Mouse (Mus musculus): Measurements from ENCODE around the gene Kcnn4. TPM values are rescaled to one million over a fixed set of nuclear protein-coding genes. Genes with fewer than 3 reads are reported as not detected.

Kcnn4 gene
- polyA plus RNA-seq, 1 experiment from 2014 or later, result 4.1 TPM

DNA sequence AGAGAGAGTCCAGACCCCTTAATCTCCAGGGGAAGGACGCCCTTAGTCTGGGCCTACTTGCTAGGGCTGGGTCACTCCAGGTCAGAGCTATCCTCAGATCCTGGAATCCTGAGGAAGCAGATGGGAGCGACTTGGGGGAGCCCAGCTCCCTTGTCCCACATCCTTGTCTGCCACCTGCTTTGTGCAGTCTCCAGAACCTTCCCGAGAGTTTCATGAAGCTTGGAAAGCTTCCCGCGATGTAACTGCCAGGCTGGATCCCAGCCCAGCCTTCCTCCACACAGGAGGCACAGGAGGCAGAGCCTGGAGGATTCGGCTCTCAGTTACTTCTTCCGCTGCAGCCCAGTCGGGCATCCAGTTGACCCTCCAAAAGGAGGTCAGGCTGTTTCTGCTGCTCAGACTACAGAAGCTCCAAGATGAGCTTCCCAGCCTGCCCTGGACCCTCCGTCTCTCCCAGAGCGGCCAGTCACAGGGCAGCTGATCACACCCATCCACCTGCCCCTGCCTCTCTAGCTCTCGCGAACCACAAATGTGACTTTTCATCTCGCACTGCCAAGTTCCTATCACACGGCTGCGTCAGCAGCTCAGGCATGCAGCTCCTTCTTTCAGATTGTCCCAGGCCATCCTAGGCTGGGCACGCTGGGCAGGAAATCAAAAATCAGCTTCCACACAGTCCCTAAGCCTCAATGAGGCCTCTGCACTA, 59.5 kb downstream of the Kcnn4 start:
- no peaks in the 10 kb centered on the region for H3K27me3 ChIP-seq (ENCODE audit: control insufficient read depth, insufficient read depth, low read length)
- no peak overlapping the region for H3K4me2 ChIP-seq (ENCODE audit: low read depth, low read length, severe bottlenecking)
- 79% methylated on average over 16 of the region's 16 CpGs for WGBS
- H3K27ac ChIP-seq (ENCODE audit: low read depth, low read length), result no peak overlapping the region
- H3K4me3 ChIP-seq (ENCODE audit: low read depth, low read length), result no peak overlapping the region
- H3K9me3 ChIP-seq (ENCODE audit: control insufficient read depth, low read length), result no peaks in the 10 kb centered on the region
- no peaks in the 10 kb centered on the region for H3K36me3 ChIP-seq (ENCODE audit: control insufficient read depth, insufficient read depth, low read length)
- H3K4me1 ChIP-seq (replicated peaks; ENCODE audit: control insufficient read depth, insufficient read depth, low read length), result no peaks in the 10 kb centered on the region
- ATAC-seq (replicated peaks; ENCODE audit: low FRiP score) (no peak), DNase-seq (ENCODE audit: low spot score) (no peak)
- H3K9ac ChIP-seq (ENCODE audit: low read length), result no peak overlapping the region

DNA sequence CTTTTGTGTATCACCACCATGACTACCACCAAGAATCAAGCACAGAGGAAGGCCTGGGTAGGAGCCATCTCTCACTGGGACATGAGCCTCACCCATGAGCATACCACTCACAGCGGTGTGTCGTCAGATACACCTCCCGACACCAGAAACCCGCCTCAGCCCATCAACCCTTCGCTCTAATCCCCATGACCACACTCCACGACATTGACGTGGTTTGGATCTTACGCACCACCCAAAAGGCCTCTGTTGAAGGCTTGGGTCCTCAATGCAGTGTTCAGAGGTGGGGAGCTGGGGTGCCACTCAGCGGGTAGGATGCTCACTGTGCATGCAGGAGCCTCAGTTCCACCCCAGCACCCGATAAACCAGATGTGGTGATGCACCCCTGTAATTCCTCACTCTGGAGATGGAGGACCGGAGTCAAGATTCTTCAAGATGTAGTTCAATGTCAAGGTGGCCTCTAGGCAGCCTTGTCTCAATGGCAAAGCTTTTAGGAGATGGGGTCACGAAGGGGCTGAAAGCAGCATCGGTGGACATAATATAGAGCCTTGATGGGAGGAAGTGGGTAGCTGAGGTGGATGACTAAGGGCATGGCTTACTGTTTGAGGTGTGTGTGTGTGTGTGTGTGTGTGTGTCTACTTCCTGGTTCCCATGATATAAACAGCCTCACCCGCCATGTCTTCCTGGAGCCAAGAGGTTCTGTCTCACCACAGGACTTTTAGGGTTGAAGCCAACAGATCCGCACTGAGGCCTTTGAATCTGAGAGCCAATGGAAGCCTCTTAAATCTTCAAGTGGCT, 60.7 kb downstream of the Kcnn4 start:
- H3K27me3 ChIP-seq (ENCODE audit: control insufficient read depth, insufficient read depth, low read length), result no peaks in the 10 kb centered on the region
- H3K27ac ChIP-seq (ENCODE audit: low read depth, low read length), result no peak overlapping the region
- 93% methylated on average over 15 of the region's 15 CpGs for WGBS
- DNase-seq (ENCODE audit: low spot score) (no peak), ATAC-seq (replicated peaks; ENCODE audit: low FRiP score) (no peak)
- H3K4me3 ChIP-seq (ENCODE audit: low read depth, low read length), result no peak overlapping the region
- H3K4me1 ChIP-seq (replicated peaks; ENCODE audit: control insufficient read depth, insufficient read depth, low read length), result no peaks in the 10 kb centered on the region
- no peak overlapping the region for H3K4me2 ChIP-seq (ENCODE audit: low read depth, low read length, severe bottlenecking)
- H3K9me3 ChIP-seq (ENCODE audit: control insufficient read depth, low read length), result no peaks in the 10 kb centered on the region
- no peak overlapping the region for H3K9ac ChIP-seq (ENCODE audit: low read length)
- H3K36me3 ChIP-seq (ENCODE audit: control insufficient read depth, insufficient read depth, low read length), result no peaks in the 10 kb centered on the region

DNA sequence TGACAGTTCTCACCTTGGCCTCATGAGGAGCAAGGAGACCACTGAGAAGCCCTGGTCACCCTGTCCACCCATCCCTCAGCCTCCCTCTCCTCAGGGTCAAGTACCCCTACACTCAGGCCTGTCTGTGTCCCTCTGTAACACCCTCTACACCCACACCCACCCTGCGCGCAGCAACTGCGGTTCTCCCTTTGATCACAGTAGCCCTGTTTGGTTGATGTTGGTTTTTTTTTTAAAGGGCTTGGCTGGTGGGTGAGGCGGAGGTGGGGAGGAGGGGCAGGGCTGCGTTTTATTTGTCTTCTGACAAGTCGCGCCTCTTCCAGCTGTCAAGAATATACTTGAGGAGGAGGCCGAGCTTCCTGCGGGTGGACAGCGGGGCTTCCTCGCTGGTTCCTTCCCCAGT, 61.6 kb downstream of the Kcnn4 start:
- Histone ChIP-seq H3K36me3 (ENCODE audit: control insufficient read depth, insufficient read depth, low read length) (no peaks in the 10 kb centered on the region), H3K27me3 (ENCODE audit: control insufficient read depth, insufficient read depth, low read length) (no peaks in the 10 kb centered on the region), H3K4me1 (replicated peaks; ENCODE audit: control insufficient read depth, insufficient read depth, low read length) (no peaks in the 10 kb centered on the region), H3K4me3 (ENCODE audit: low read depth, low read length) (no peak overlapping the region), H3K27ac (ENCODE audit: low read depth, low read length) (no peak overlapping the region), H3K4me2 (ENCODE audit: low read depth, low read length, severe bottlenecking) (no peak overlapping the region), H3K9me3 (ENCODE audit: control insufficient read depth, low read length) (no peaks in the 10 kb centered on the region), H3K9ac (ENCODE audit: low read length) (no peak overlapping the region)
- no peak for DNase-seq (ENCODE audit: low spot score)
- no peak for ATAC-seq (replicated peaks; ENCODE audit: low FRiP score)
- WGBS, result 87% methylated on average over 11 of the region's 11 CpGs

DNA sequence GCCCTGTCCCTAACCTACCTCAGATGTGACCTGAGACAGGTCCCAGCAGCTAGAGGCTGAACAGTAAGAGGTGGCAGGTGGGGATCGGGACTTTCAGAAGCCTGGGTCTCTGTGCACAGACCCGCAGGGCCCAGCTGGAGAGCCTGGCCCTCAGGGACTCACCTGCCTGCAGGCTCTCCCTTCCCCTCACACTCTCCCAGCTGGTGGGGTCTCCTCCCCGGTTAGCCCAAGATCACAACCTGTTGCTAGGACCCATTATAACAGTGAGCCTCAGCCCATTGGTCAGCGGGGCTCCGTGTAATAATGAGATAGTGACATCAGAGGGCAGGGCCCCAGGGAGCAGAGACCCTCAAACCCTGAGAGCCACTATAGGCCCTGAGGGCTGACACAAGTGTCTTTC, 65.2 kb downstream of the Kcnn4 start:
- WGBS, result 75% methylated on average over 5 of the region's 5 CpGs
- DNase-seq (ENCODE audit: low spot score) (no peak), ATAC-seq (replicated peaks; ENCODE audit: low FRiP score) (no peak)

More for the DNA sequence above, 65.2 kb downstream of the Kcnn4 start:
- H3K27ac ChIP-seq (ENCODE audit: low read depth, low read length), result no peak overlapping the region
- no peak overlapping the region for H3K4me3 ChIP-seq (ENCODE audit: low read depth, low read length)
- no peak overlapping the region for H3K9ac ChIP-seq (ENCODE audit: low read length)
- H3K9me3 ChIP-seq (ENCODE audit: control insufficient read depth, low read length), result no peaks in the 10 kb centered on the region
- H3K36me3 ChIP-seq (ENCODE audit: control insufficient read depth, insufficient read depth, low read length), result no peaks in the 10 kb centered on the region
- no peak overlapping the region for H3K4me2 ChIP-seq (ENCODE audit: low read depth, low read length, severe bottlenecking)
- no peaks in the 10 kb centered on the region for H3K27me3 ChIP-seq (ENCODE audit: control insufficient read depth, insufficient read depth, low read length)
- no peaks in the 10 kb centered on the region for H3K4me1 ChIP-seq (replicated peaks; ENCODE audit: control insufficient read depth, insufficient read depth, low read length)

Small RNA genes within 50 kb of the gene (microRNA-seq; reads per million reads assigned to microRNA genes)
- gene Gm27592 (ENCODE audit: insufficient number of aligned reads), result not detected

Other genes starting within 250 kb of the Kcnn4 start
- 17.4 and 17.6 TPM in 2 replicates for gene Zfp235, start 236.1 kb upstream of the Kcnn4 start, polyA plus RNA-seq (2014; fragmentation: Nextera tagmentation; extraction: Ambion mirVana)
- 6.2 and 6.7 TPM in 2 replicates for gene Zfp114, start 195.2 kb upstream of the Kcnn4 start, polyA plus RNA-seq (2014; fragmentation: Nextera tagmentation; extraction: Ambion mirVana)
- 9.6 and 12.3 TPM in 2 replicates for gene Zfp111, start 158.8 kb upstream of the Kcnn4 start, polyA plus RNA-seq (2014; fragmentation: Nextera tagmentation; extraction: Ambion mirVana)
- gene Zfp109, start 132.7 kb upstream of the Kcnn4 start, polyA plus RNA-seq (2014; fragmentation: Nextera tagmentation; extraction: Ambion mirVana), result 5.0 and 5.7 TPM in 2 replicates
- 2.6 and 3.0 TPM in 2 replicates for gene Zfp108, start 115.5 kb upstream of the Kcnn4 start, polyA plus RNA-seq (2014; fragmentation: Nextera tagmentation; extraction: Ambion mirVana)
- 7.4 and 9.0 TPM in 2 replicates for gene Zfp93, start 99.8 kb upstream of the Kcnn4 start, polyA plus RNA-seq (2014; fragmentation: Nextera tagmentation; extraction: Ambion mirVana)
- 43.4 and 48.7 TPM in 2 replicates for gene Zfp61, start 69.0 kb upstream of the Kcnn4 start, polyA plus RNA-seq (2014; fragmentation: Nextera tagmentation; extraction: Ambion mirVana)
- 15.2 and 15.9 TPM in 2 replicates for gene Zfp94, start 53.6 kb upstream of the Kcnn4 start, polyA plus RNA-seq (2014; fragmentation: Nextera tagmentation; extraction: Ambion mirVana)
- 0.23 TPM in 1 of 2 replicates, not detected in the other for gene Tescl, start 36.3 kb upstream of the Kcnn4 start, polyA plus RNA-seq (2014; fragmentation: Nextera tagmentation; extraction: Ambion mirVana)
- gene Lypd5, start 21.1 kb upstream of the Kcnn4 start, polyA plus RNA-seq (2014; fragmentation: Nextera tagmentation; extraction: Ambion mirVana), result not detected in 2 replicates
- 29.6 and 29.8 TPM in 2 replicates for gene Smg9, start 29.4 kb downstream of the Kcnn4 start, polyA plus RNA-seq (2014; fragmentation: Nextera tagmentation; extraction: Ambion mirVana)
- not detected in 2 replicates for gene Irgc1, start 82.0 kb downstream of the Kcnn4 start, polyA plus RNA-seq (2014; fragmentation: Nextera tagmentation; extraction: Ambion mirVana)
- gene Plaur, start 92.2 kb downstream of the Kcnn4 start, polyA plus RNA-seq (2014; fragmentation: Nextera tagmentation; extraction: Ambion mirVana), result 1.1 and 1.2 TPM in 2 replicates
- 7.1 and 8.9 TPM in 2 replicates for gene Cadm4, start 111.8 kb downstream of the Kcnn4 start, polyA plus RNA-seq (2014; fragmentation: Nextera tagmentation; extraction: Ambion mirVana)
- 109 and 114 TPM in 2 replicates for gene Zfp428, start 136.7 kb downstream of the Kcnn4 start, polyA plus RNA-seq (2014; fragmentation: Nextera tagmentation; extraction: Ambion mirVana)
- 0.96 and 1.3 TPM in 2 replicates for gene AC161166.1, start 142.2 kb downstream of the Kcnn4 start, polyA plus RNA-seq (2014; fragmentation: Nextera tagmentation; extraction: Ambion mirVana)
- 16.1 and 16.4 TPM in 2 replicates for gene Irgq, start 160.4 kb downstream of the Kcnn4 start, polyA plus RNA-seq (2014; fragmentation: Nextera tagmentation; extraction: Ambion mirVana)
- not detected in 2 replicates for gene Pinlyp, start 175.9 kb downstream of the Kcnn4 start, polyA plus RNA-seq (2014; fragmentation: Nextera tagmentation; extraction: Ambion mirVana)
- gene Xrcc1, start 176.0 kb downstream of the Kcnn4 start, polyA plus RNA-seq (2014; fragmentation: Nextera tagmentation; extraction: Ambion mirVana), result 140 and 150 TPM in 2 replicates
- 17.9 and 21.4 TPM in 2 replicates for gene Ethe1, start 217.3 kb downstream of the Kcnn4 start, polyA plus RNA-seq (2014; fragmentation: Nextera tagmentation; extraction: Ambion mirVana)
- 2.2 and 2.5 TPM in 2 replicates for gene Zfp575, start 217.4 kb downstream of the Kcnn4 start, polyA plus RNA-seq (2014; fragmentation: Nextera tagmentation; extraction: Ambion mirVana)
- gene Phldb3, start 240.5 kb downstream of the Kcnn4 start, polyA plus RNA-seq (2014; fragmentation: Nextera tagmentation; extraction: Ambion mirVana), result not detected in 2 replicates